Mouse (Mus musculus): ENCODE measurements around the gene Flywch2. TPM values are rescaled to one million over a fixed set of nuclear protein-coding genes. Genes with fewer than 3 reads are reported as not detected.

Flywch2 gene
- polyA plus RNA-seq, 1 experiment from 2014 or later, result 2.3 TPM

GRCm38 (mm10) chr17:23771284-23772218, 14.3 kb downstream of the Flywch2 start, which contains the start of gene Flywch1:
Gene Flywch1, minus strand, starts transcription at chr17:23771602.
- Histone ChIP-seq H3K36me3 (replicated peaks; ENCODE audit: insufficient read depth, low read length) (no peaks in the 10 kb centered on the region), H3K9ac (replicated peaks) (peak within 1 kb of the TSS; percentile 97), H3K27me3 (ENCODE audit: insufficient read depth, low read length) (no peaks in the 10 kb centered on the region), H3K4me1 (ENCODE audit: insufficient read depth) (peaks cover 8% of the 10 kb centered on the region), H3K4me3 (ENCODE audit: low read depth, low read length) (peak within 1 kb of the TSS; percentile 89), H3K27ac (ENCODE audit: low read depth) (peak within 1 kb of the TSS; percentile 82), H3K9me3 (ENCODE audit: low read length) (no peaks in the 10 kb centered on the region), H3K4me2 (ENCODE audit: low read depth, low read length) (peak within 1 kb of the TSS; percentile 97)
- ATAC-seq, result peak; percentile 99
- peak; percentile 95 for DNase-seq
- 4% methylated on average over 55 of the region's 58 CpGs for WGBS (ENCODE audit: insufficient replicate concordance)
- TF ChIP-seq EP300 (IDR thresholded peaks at IDR 0.05; ENCODE audit: low read depth) (peak; percentile 68; the same call in 1 of the 2 replicates), CTCF (IDR thresholded peaks at IDR 0.05; ENCODE audit: low read depth) (no peak)

GRCm38 (mm10) chr17:23770896-23771283, 15.0 kb downstream of the Flywch2 start:
- TF ChIP-seq CTCF (IDR thresholded peaks at IDR 0.05; ENCODE audit: low read depth), result no peak
- TF ChIP-seq EP300 (IDR thresholded peaks at IDR 0.05; ENCODE audit: low read depth), result no peak
- peak; percentile 26 for ATAC-seq
- DNase-seq, result no peak
- Histone ChIP-seq H3K36me3 (replicated peaks; ENCODE audit: insufficient read depth, low read length) (no peaks in the 10 kb centered on the region), H3K9me3 (ENCODE audit: low read length) (no peaks in the 10 kb centered on the region), H3K4me2 (ENCODE audit: low read depth, low read length) (peak overlapping the region; percentile 97), H3K27ac (ENCODE audit: low read depth) (peak overlapping the region; percentile 82), H3K4me3 (ENCODE audit: low read depth, low read length) (peak overlapping the region; percentile 89), H3K9ac (replicated peaks) (peak overlapping the region; percentile 97), H3K27me3 (ENCODE audit: insufficient read depth, low read length) (no peaks in the 10 kb centered on the region), H3K4me1 (ENCODE audit: insufficient read depth) (peaks cover 8% of the 10 kb centered on the region)
- 2% methylated on average over 19 of the region's 19 CpGs for WGBS (ENCODE audit: insufficient replicate concordance)

DNA sequence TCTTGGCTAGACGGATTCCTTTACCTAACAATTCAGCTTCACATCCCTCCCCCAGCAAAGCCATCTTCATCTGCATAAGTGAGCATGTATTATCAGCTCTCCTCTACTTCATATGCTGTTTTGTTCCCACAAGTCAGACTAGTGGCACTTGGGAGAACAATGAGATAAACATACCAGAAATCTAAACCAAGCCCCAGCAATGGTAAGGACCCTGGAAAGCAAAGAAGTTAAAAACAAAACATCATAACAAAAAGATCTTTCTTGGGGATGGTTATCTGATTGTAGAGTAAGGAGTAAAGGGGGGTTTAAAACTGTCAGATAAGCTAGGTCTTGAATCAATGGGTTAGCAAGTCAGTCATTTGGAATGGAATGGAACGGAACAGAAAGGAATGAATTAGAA, 15.4 kb downstream of the Flywch2 start:
- H3K4me3 ChIP-seq (ENCODE audit: low read depth, low read length), result peak overlapping the region; percentile 89
- H3K9me3 ChIP-seq (ENCODE audit: low read length), result no peaks in the 10 kb centered on the region
- no peak overlapping the region for H3K27ac ChIP-seq (ENCODE audit: low read depth)
- no peak for DNase-seq
- WGBS (ENCODE audit: insufficient replicate concordance), result 35% methylated on average over 2 of the region's 2 CpGs
- no peaks in the 10 kb centered on the region for H3K36me3 ChIP-seq (replicated peaks; ENCODE audit: insufficient read depth, low read length)
- peaks cover 8% of the 10 kb centered on the region for H3K4me1 ChIP-seq (ENCODE audit: insufficient read depth)
- H3K27me3 ChIP-seq (ENCODE audit: insufficient read depth, low read length), result no peaks in the 10 kb centered on the region
- no peak for ATAC-seq
- peak overlapping the region; percentile 97 for H3K4me2 ChIP-seq (ENCODE audit: low read depth, low read length)
- peak overlapping the region; percentile 97 for H3K9ac ChIP-seq (replicated peaks)
- no peak for TF ChIP-seq CTCF (IDR thresholded peaks at IDR 0.05; ENCODE audit: low read depth)

GRCm38 (mm10) chr17:23762976-23763375, 22.9 kb downstream of the Flywch2 start:
- 85% methylated on average over 11 of the region's 11 CpGs for WGBS (ENCODE audit: insufficient replicate concordance)
- Histone ChIP-seq H3K4me1 (ENCODE audit: insufficient read depth) (no peaks in the 10 kb centered on the region), H3K4me3 (ENCODE audit: low read depth, low read length) (no peak overlapping the region), H3K27me3 (ENCODE audit: insufficient read depth, low read length) (no peaks in the 10 kb centered on the region), H3K9me3 (ENCODE audit: low read length) (no peaks in the 10 kb centered on the region), H3K9ac (replicated peaks) (no peak overlapping the region), H3K36me3 (replicated peaks; ENCODE audit: insufficient read depth, low read length) (0 out of 2 replicates have a peak, but pooled peaks cover 5% of the 10 kb centered on the region), H3K27ac (ENCODE audit: low read depth) (no peak overlapping the region), H3K4me2 (ENCODE audit: low read depth, low read length) (no peak overlapping the region)
- DNase-seq (no peak), ATAC-seq (no peak)
- no peak for TF ChIP-seq CTCF (IDR thresholded peaks at IDR 0.05; ENCODE audit: low read depth)
- no peak for TF ChIP-seq EP300 (IDR thresholded peaks at IDR 0.05; ENCODE audit: low read depth)

GRCm38 (mm10) chr17:23761155-23761554, 24.7 kb downstream of the Flywch2 start:
- no peak for ATAC-seq
- WGBS (ENCODE audit: insufficient replicate concordance), result 93% methylated on average over 3 of the region's 3 CpGs
- Histone ChIP-seq H3K4me2 (ENCODE audit: low read depth, low read length) (no peak overlapping the region), H3K27ac (ENCODE audit: low read depth) (no peak overlapping the region), H3K4me3 (ENCODE audit: low read depth, low read length) (no peak overlapping the region), H3K9me3 (ENCODE audit: low read length) (no peaks in the 10 kb centered on the region), H3K36me3 (replicated peaks; ENCODE audit: insufficient read depth, low read length) (0 out of 2 replicates have a peak, but pooled peaks cover 5% of the 10 kb centered on the region), H3K27me3 (ENCODE audit: insufficient read depth, low read length) (no peaks in the 10 kb centered on the region), H3K4me1 (ENCODE audit: insufficient read depth) (no peaks in the 10 kb centered on the region), H3K9ac (replicated peaks) (no peak overlapping the region)
- TF ChIP-seq CTCF (IDR thresholded peaks at IDR 0.05; ENCODE audit: low read depth), result no peak
- no peak for TF ChIP-seq EP300 (IDR thresholded peaks at IDR 0.05; ENCODE audit: low read depth)
- no peak for DNase-seq

- Histone ChIP-seq H3K4me1 (ENCODE audit: insufficient read depth) (no peaks in the 10 kb centered on the region), H3K27me3 (ENCODE audit: insufficient read depth, low read length) (no peaks in the 10 kb centered on the region), H3K9me3 (ENCODE audit: low read length) (no peaks in the 10 kb centered on the region), H3K4me3 (ENCODE audit: low read depth, low read length) (no peak overlapping the region), H3K4me2 (ENCODE audit: low read depth, low read length) (no peak overlapping the region), H3K9ac (replicated peaks) (no peak overlapping the region), H3K27ac (ENCODE audit: low read depth) (no peak overlapping the region), H3K36me3 (replicated peaks; ENCODE audit: insufficient read depth, low read length) (0 out of 2 replicates have a peak, but pooled peaks cover 5% of the 10 kb centered on the region)
- 91% methylated on average over 9 of the region's 9 CpGs for WGBS (ENCODE audit: insufficient replicate concordance)
- ATAC-seq (no peak), DNase-seq (no peak)
- no peak for TF ChIP-seq CTCF (IDR thresholded peaks at IDR 0.05; ENCODE audit: low read depth)
- TF ChIP-seq EP300 (IDR thresholded peaks at IDR 0.05; ENCODE audit: low read depth), result no peak
Observed at GRCm38 (mm10) chr17:23760231-23760630, 25.6 kb downstream of the Flywch2 start.

Measured in liver, postnatal 0 days (tissue).